Mouse (Mus musculus) megakaryocyte-erythroid progenitor cell, adult 5-6 weeks (primary cell): ENCODE data around the gene Kmt5b. TPM values are rescaled to one million over a fixed set of nuclear protein-coding genes. Genes with fewer than 3 reads are reported as not detected.

Experiments
- ATAC-seq: replicated peaks from 2 replicates; pipeline ENCODE4 v1.8.0; 2016; ENCODE audit warnings: mild to moderate bottlenecking, inconsistent platforms; ENCODE audit not compliant: severe bottlenecking, poor library complexity, low FRiP score, low TSS enrichment
- total RNA-seq, 2 experiments: library from RNA; stranded (forward) in 1 of 2; stranded (reverse) in 1 of 2; fragments of 200-1000, 215-1000 nt in 1 of 2; fragments of >200 nt in 1 of 2; fragmentation: Nextera tagmentation in 1 of 2; gene quantifications; 2 replicates each; pipeline ENCODE4 v1.2.3; 2014 to 2017

Kmt5b gene
- total RNA-seq, 2 experiments from 2014 or later: 24.8 to 39.9 TPM

- no peak for ATAC-seq
Observed at GRCm38 (mm10) chr19:3840214-3840651, 73.0 kb downstream of the Kmt5b start.

- ATAC-seq: no peak
Observed at GRCm38 (mm10) chr19:3840685-3841084, 73.5 kb downstream of the Kmt5b start.

DNA sequence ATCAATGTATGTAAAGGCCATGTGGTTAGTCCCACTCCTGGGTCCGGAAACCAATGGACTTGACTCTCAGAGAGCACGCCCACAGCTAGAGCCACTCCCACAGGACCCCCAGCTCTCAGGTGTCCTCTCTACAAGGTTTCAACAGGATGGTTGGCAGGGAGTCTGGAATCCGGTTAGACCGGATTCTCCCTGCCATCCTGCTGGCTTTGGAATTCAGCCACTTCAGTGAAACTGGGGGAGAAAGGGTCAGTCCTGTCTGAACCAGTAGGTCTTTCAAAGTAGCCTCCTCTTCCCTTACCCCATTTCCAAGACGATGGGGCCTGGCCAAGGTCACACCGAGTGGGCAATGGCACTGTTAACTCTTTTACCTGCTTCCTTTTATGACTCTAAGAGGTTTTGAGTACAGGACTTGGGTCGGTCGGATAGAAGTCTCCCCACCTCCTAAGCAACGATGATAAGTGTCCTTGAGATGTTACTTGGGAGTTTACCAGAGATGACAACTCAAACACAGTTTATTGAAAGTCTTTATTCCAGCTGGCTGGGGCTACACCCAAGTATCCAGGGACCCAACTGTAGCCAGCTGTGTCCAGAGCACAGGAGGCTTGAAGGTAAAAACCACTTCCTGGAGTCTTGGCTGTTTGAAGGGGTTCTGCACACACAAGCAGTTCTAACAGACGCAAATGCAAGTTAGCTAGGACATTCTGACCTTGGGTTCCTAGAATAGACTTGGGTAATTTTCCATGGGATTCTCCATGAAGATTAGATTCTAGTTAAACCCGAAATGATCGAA lies 75.3 kb downstream of the Kmt5b start:
- ATAC-seq: no peak

GRCm38 (mm10) chr19:3843629-3844028 lies 76.4 kb downstream of the Kmt5b start:
- ATAC-seq: no peak

DNA sequence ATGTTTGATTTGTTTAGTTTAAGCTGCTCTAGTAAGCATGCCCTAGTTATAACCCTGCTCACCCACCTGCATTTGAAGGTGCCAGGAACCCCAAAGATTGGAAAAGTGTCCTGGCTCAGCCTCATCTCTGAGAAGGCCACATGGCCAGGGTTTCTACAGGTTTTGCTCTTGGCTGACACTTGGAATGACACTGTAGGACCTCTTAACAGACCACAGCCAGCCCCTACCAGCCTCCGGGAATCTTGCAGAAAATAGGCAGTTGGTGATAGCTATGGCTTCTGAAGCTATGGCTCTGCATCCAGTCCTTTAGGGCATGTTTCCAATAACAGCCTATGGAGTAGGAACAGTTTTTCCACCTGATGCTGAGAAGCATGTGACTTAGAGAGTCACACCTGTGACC lies 77.6 kb downstream of the Kmt5b start:
- no peak for ATAC-seq

DNA sequence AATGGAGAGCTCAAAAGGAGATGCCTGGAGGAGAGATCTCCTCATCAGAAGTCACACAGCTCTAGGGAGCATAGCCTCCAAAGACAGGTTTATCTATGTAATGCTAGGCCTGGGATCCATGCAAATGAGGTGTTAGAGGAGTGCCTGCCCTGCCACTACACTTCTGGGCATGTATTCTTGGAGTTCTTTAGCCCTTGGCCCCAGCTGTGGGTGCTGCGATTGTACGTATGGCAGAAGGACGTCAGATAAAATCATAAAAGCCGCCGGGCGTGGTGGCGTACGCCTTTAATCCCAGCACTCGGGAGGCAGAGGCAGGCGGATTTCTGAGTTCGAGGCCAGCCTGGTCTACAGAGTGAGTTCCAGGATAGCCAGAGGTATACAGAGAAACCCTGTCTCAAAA lies 78.1 kb downstream of the Kmt5b start:
- ATAC-seq: no peak

- ATAC-seq: no peak
Observed at GRCm38 (mm10) chr19:3845803-3846406, 78.7 kb downstream of the Kmt5b start.

DNA sequence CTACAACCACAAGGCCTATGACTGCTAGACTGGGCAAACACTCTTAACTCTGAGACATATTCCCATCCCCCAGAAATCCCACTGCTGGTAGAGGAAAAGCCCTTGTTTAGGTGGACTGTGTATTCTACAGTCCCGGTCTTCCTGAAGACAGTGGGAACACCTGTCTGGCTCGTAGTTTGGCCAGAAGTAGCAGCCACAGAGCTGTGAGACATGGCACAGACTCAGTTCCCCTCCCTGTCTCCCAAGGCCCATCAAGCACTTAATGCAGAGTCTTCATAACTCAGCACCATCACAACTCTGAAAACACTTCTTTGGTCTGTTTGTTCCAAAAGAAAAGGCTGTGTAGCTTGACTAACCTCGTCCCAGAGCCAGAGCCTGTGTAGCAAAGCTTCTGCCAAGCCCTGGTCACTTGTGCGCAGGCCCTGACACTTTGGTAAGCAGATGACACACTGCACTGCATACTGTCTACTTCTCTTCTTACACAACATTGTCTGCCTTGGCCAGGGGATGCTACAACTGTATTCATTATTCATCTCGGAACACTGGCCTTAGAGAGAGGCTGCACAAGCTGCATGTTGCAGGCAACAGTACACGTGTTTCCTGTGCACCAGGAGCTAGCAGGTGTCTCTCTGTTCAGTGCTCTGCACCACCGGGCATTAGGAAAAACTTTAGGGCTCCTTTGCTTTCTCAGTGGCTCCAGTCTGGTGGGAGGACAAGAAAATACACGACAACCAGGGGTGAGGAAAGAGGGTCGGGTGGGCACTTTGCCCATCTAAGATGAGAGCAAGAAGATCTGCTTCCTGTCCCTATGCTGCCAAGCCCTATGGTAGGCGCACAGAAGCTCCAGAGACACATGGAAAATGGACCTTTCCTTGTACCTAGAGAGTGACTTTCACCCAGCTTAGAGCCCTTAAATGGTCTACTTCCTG lies 79.7 kb downstream of the Kmt5b start:
- no peak for ATAC-seq

DNA sequence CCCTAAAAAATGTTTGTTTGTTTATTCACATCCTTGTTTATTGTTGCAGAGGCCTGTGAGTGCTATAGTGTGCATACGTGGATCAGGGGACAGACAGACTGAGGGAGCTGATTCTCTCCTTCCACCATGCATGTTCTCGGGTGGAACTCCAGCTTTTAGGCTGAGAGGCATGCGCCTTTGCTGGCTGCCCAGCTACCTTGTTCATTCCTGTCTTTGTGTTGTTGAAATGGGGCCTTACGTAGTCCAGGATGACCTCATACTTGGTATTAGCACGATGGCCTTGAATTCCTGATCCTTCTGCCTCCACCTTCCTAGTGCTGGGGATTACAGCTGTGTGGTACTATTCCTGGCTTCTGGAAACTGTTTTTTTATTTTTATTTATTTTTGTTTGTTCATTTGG lies 80.5 kb downstream of the Kmt5b start:
- no peak for ATAC-seq

- no peak for ATAC-seq
Observed at GRCm38 (mm10) chr19:3848207-3848808, 81.1 kb downstream of the Kmt5b start.

- ATAC-seq: no peak
Observed at GRCm38 (mm10) chr19:3849251-3849650, 82.0 kb downstream of the Kmt5b start.

- ATAC-seq: no peak
Observed at GRCm38 (mm10) chr19:3850076-3850475, 82.9 kb downstream of the Kmt5b start.

GRCm38 (mm10) chr19:3850847-3851469 lies 83.7 kb downstream of the Kmt5b start:
- ATAC-seq: 0 out of 2 replicates have a peak, but pooled peaks have one; percentile 8

DNA sequence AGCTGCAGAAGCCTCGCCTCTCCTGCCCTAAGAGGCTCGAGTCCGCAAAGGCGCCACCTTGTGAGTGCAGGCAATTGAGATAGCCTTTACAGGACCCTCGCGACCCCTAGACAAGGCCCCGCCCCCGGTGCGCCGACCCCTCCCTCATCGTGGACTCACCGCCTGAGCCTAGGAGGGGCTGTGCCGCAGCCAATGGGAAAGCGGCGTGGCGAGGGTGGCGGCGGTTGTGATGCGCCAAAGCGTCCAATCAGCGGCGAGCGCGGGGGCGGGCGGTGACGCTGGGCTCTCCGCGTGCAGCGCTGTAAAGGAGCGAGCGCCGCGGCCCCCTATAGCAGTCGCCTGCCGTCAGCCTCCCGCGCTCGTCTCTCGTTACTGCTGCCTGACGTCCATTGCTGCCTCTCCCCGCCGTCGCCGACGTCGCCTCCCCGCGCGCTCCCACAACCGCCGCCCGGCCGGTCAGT lies 84.3 kb downstream of the Kmt5b start, which contains the start of gene Chka:
Gene Chka, plus strand, starts transcription at position 272 of the 461 bp plus-strand sequence.
- peak; percentile 97 for ATAC-seq

DNA sequence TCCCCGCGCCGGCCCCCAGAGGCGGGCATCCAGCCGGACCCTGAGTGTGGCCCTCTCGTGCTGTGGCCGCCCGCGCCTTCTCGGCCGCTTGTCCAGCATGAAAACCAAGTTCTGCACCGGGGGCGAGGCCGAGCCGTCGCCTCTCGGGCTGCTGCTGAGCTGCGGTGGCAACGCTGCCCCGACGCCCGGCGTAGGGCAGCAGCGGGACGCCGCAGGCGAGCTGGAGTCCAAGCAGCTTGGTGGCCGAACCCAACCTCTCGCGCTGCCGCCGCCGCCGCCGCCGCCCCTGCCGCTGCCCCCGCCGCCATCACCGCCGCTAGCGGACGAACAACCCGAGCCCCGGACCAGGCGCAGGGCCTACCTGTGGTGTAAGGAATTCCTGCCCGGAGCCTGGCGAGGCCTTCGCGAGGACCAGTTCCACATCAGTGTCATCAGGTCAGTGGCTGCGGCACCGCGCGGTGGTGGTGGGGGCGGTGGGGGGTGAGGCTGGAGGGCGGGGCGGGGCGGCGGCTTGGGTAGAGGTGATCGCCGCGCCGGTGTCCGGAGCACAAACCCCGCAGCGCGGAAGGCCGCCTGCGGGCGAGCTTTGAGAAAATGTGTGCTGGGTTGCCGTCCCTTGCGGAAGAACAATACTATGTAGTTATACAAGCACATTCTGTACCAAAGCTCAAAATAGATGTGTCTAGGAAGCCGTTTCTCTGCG lies 84.9 kb downstream of the Kmt5b start:
- no peak for ATAC-seq

- ATAC-seq: no peak
Observed at GRCm38 (mm10) chr19:3853121-3853520, 85.9 kb downstream of the Kmt5b start.

- ATAC-seq: no peak
Observed at GRCm38 (mm10) chr19:3853891-3854290, 86.7 kb downstream of the Kmt5b start.

GRCm38 (mm10) chr19:3855091-3855490 lies 87.9 kb downstream of the Kmt5b start:
- ATAC-seq: no peak
